Mouse (Mus musculus): ENCODE measurements at regions not wholly inside any gene's neighbourhood (a gene's known extent, or its start where the extent isn't known, plus 50 kb on each side); places are given as distances from the start of the nearest gene placed in this dataset.

DNA sequence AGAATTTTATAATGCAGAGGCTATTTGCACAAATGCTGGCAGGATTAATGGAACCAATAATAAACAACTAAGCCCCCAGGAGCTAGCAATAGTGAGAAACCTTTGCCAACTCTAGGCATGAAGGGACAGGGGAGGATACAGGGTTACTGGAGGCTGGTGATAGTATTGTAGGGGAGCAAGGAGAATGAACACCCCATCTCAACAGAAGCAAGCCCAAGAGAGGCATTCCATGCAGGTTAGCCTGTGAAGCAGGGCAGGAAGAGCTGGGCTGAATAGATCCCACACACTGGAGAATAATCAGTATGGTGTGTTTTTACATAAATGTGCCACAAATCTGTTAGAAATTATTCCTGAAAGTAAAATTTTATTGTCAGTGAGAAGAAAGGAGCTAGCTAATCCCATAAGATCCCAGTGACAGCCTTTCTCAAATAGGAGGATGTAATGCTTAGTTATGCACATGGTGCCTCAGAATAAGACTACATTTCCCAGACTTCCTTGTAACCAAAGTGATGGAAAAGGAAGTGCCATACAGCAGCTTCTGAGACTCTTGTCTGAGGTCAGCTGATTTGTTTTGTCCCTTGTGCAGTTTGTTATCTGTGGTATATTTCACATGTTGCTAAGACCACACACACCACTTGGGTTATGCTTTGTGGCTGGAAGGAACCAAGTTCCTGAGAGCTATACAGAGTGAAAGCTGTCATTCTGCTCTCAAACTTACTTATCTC, 111.1 kb downstream of the Ccdc71l start:
- DNase-seq (ENCODE audit: low spot score in 2 of 2): no peak

DNA sequence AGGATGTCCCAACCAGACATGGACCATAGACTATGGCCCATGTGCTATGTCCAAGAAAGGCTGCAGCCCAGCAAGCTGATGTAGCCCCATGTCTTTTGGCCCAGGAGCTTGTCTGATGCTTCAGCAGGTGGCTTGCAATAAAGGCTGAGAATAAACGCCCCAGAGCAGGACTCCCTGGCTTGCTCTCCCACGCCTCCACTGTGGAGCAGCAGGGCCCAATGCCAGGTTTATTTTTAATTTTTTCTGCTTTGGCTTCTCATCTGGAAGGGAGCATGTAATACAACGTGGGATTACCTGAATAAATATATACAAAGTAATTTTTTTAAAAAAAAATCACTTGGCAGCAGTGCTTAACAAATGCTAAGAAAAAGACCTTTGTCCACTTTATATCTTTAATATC, 125.7 kb downstream of the Ccdc71l start:
- DNase-seq (ENCODE audit: low spot score in 2 of 2): no peak

DNA sequence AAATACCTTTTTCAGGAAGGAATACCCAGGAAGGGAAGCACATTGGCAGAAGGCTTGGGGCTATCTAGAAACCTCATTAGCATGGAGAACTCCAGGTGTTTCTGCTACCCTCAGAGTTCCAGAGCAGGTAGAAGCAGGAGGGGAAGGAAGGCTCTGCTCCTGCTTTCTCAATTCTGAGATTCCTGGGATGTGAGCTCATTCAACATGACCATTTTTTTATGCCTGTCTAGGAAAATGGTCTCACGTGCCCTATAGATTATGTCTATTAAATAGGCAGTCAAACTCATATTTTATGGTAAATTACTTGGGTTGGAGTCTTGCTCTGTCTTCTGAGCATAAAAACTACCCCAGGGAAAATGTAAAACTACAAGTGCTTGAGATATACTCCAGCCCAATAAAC, 130.2 kb downstream of the Ccdc71l start:
- DNase-seq (ENCODE audit: low spot score in 2 of 2): no peak

DNA sequence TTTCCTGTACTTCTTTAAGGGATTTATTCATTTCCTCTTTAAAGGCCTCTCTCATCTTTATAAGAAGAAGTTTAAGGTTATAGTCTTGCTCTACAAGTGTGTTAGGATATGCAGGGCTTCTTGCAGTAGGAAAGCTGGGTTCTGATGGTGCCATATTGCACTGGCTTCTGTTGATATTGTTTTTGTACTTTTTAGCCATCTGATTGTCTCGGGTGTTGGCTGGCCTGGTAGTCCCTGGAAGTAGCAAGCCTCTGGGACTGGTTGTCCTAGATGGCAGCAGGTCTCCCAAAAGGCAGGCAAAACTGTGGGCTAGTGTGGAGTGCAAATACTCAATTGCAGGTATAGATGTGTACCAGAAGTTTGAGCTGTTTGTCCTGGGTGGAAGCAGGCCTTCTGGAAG, 147.1 kb downstream of the Ccdc71l start:
- no peak for DNase-seq (ENCODE audit: low spot score in 2 of 2)

DNA sequence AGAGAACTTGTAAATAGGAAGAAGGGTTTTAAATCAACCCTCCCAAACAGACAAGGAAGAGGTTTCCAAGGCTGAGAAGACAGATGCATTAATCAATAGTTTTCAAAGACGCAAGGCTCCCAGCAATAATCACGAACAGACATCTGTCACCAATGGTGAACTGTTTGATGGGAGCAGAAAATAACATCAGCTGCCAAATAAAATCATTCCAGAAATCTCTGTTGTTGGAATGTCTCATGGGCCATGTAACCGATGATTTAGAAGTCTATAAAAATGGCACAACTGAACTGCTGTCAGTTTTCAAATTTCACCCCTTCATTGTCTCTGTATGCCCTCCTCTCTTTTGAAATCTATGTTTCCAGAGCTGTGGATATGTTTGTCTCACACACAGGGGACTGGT, 152.7 kb downstream of the Ccdc71l start:
- DNase-seq (ENCODE audit: low spot score in 2 of 2): no peak

DNA sequence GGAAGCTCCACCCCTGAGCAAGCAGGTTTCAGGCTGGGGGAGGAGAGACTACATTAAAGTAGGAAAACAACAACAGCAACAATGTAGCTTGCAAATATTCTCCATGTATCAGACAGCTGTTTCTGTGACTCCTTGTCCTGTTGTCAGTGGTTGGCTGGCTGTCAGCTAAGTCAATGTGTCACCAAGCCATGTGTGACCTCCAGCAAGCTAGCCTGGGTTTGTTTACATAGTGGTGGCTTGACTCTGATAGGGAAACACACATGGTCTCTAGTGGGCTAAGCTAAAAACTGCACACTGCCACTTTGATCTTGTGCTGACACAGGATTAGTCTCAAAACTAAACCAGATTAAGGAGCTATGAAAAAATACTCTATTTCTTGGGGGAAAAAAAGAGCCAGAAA, 155.1 kb downstream of the Ccdc71l start:
- no peak for DNase-seq (ENCODE audit: low spot score in 2 of 2)

DNA sequence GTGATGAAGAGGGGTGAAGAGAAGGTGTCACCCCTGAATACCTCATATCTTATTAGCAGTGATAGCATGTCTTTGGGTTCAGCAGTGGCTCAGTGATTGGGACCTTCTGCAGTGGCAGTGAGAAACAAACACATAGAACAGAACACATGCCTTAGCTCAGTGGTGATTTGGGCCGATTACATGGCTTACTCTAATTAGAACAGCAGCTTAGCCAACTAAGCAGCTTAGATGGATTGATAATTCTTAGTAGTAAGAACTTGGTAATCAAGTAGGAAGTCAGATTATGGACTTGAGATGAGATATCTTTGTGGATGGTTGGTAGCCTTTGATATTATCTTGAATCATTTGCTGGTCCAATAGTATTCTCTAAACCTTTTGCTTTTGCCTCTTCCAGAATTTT, 167.0 kb downstream of the Ccdc71l start:
- DNase-seq (ENCODE audit: low spot score in 2 of 2): no peak

DNA sequence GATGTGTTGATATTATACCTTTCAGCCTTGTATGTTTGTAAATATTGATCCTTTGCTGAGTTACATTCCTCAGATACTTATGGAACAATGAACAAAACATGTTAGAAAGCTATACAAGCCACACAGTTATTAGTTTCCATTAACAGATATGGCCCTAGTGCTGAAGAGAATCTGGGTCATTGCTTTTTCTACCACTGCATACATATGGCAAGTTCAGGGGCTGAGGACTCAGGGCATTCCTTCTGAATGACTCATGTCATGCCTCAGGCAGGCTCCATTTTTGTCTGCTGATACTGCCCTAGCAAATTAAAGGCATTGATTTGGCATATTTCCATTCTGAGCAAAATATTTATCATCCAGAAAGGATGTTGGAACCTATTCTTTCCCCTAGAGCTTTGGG, 167.9 kb downstream of the Ccdc71l start:
- no peak for DNase-seq (ENCODE audit: low spot score in 2 of 2)

DNA sequence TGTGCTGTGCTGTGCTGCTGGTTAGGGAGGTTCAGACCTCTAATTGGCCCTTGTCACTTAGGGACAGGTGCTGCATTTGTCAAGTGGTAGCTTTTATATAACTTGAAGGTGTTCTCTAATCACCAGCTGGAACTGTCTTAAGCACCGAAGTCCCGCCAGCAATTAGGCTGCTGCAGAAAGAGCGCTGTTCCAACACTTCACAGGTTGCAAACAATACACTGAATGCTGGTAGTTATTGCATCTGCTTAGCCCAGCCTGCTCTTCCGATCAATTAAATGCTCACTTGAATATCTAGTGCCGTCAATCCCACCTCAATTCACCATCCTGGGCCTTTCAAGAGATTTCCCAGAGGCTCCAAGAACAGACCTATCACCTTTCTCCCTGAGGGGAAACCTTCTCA, 175.3 kb downstream of the Ccdc71l start:
- no peak for DNase-seq (ENCODE audit: low spot score in 2 of 2)

DNA sequence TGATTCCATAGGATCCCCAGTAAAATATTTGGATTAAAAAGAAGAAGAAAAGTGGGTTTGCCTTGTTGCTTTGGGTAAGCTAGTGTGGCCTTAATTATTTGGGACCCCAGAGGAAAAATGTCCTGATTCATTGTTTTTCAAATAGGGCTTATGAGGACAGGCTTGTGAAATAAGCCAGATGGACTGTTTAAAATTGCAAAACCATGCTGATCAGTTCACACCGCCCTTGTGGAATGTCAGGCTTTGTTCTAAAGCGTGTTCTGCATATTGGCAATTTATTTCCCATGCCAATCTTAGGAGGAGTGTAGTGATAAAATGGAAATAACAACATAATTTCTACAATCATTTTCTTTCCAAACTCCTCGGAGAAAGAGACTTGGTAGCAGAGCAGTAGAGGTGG, 189.3 kb downstream of the Ccdc71l start:
- DNase-seq (ENCODE audit: low spot score in 2 of 2): no peak

DNA sequence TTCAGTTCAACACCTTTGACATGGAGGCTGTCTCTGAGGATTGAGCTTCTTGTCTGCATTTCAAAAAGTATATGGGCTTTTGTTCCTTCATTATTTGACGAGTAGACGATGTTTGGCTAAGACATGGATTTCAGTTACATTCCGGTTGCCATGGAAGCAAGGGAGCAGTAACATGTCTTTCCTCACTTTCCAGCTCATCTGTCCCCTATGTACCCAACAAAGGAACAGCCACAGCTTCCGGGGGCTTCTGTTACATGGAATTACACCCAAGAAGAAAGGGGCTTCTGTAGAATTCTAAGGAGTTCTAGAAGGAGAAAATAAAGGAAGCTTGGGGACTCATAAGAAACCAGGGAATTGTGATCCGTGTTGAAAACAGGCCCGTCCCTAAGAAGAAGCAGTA, 202.8 kb downstream of the Ccdc71l start:
- no peak for DNase-seq (ENCODE audit: low spot score in 2 of 2)

DNA sequence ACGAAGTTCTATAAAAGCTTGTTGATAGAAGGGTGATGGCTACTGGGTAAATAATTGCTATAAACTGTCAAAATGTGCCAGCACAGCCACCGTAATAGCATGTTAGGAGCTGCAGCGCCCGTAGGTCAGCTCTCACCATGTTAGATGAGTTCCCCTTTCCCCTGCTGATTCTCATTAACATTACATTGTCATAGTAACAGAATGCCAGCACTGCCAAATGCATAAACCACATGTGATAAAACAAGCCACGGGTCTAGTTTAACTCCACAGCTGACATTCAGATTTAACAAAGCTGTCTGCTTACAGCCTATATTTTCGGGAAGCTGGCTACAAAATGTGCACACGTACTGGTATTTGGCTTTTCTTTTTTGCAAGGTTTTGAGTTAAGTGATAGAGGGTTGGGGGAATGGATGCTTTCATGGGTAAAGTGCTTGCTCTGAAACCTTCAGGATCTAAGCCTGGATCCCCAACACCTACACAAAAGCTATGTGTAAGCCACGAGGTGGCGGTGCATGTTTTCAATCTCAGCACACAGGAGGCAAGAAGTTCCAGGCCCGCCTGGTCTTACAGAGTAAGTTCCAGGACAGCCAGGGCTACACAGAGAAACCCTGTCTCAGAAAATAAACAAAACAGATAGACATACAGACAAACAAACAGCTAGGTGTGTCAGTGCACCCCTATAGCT, 217.1 kb upstream of the Nampt start:
- no peak for DNase-seq (ENCODE audit: low spot score in 2 of 2)

DNA sequence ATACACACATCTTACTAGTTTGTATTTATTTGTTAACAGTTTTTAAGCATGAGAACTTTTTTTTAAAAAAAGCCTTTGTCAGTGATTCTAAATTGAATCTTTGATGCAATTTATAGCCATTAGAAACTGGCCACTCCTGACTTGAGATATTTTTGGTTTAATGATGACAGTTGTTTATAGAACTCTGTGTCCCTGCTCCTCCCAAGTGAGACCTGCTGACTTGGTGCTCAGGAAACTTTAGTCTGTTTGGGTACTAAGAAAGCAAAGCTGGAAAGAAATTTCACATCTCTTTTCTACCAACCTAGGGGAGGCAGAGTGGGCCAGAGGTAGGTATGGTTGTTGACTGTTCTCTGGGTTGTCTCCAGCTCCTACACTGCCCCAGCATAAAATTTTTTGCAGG, 214.0 kb upstream of the Nampt start:
- no peak for DNase-seq (ENCODE audit: low spot score in 2 of 2)

DNA sequence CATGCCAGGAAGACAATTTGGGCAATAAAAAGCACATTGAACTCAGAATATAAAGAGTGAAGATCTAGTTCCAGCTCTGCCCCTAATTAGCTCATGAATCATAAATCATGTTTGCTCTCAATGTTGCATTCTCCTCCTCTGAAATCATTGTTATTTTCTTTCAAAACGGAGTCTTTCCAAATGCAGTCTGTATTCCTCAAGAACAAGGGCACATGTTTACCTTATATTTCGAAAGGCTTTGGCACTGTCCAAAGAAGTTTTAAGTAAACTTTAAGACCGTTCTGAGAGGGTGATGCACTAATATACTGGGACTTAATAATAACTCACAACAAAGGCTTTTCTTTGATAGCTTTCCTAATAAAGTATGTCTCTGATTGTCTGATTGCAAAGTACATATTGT, 204.3 kb upstream of the Nampt start:
- DNase-seq (ENCODE audit: low spot score in 2 of 2): no peak

DNA sequence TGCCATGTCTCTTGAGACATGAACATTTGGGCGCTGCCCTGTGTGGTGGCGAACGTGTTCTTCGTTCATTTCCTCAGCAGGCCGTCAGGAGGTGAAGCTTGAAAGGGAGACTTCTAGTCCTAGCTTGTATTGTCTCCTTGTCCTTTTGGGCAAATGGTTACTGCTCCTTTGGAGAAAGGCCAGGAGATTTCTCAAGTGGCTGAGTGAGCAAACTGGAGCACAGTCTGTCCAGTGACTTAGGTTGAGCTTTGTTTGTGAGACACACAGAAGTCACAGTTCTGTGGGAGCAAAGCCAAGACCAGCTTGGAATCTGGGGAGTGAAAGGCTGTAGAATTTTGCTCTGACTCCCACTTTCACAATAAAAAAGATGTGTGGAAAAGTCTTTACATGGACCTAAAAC, 203.3 kb upstream of the Nampt start:
- no peak for DNase-seq (ENCODE audit: low spot score in 2 of 2)

DNA sequence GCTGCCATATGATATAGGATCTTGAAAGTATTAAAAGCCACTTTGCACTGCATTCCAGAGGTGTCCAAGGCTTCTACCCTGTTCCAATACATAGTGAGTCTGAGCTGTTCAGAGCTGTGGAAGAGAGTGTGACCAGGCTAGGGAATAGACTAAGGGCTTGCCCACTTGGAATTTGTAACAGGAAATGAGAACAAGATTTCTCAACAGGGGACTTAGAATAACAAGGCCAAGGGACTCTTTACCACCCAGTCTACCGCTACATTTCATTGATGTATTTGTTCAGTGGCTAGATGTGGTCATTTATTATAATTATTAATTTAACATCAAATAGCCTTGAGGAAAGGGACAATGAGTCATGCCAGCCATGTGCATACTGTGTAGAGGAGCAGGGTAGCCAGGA, 202.3 kb upstream of the Nampt start:
- no peak for DNase-seq (ENCODE audit: low spot score in 2 of 2)

DNA sequence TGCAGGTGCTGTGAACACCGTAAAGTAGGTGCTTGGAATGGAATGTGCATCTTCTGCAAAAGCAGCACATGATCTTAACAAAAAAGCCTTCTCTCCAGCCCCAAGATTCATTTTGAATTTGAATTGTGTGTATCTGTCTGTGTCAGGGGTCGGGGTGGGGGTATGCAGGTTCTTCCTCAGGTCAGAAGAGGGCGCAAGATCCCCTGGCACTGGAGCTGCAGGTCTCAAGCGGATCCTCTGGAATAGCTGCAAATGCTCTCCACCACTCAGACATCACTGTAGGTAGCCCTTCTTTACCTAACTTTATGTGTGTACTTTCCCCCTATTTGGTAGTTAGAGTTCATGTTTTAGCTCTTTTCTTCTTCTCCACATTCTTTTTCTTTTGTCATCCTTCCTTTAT, 199.5 kb upstream of the Nampt start:
- DNase-seq (ENCODE audit: low spot score in 2 of 2): no peak

DNA sequence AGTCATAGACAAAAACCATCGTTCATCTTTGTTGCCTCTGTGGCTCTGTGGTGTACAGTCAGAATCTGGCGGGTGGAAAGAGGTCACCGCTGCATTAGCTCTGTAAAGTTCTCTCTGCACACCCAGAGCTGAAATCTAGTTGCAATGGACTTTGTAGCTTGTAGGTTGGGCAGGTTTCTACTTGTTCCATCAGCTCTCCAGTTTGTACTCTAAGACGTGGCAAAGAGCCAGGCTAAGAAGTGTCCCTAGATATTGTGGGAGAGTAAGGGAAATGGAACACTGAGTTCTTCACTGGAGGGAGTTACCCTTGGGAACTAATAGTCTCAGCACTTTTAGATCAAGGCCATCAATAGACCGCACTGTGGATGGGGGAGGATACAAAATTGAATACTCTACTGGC, 197.6 kb upstream of the Nampt start:
- DNase-seq (ENCODE audit: low spot score in 2 of 2): no peak

DNA sequence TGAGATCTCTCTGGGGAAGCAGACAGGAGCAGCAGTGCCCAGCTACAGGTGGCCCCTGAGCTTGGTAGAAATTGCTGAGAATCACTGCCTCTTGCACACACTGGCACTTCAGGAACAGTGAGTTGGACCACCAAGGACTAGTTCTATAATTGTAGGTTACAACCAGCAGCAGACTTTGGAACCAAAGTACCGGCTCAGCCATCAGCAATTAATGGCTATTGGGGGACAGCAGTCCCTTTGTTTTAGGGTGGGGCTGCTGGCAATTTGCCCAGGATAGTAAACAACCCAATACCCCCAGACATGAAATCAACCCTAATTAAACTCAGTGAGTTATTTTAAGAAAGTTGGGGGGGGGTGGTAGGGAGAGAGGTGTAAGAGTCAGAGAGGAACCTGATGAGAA, 190.8 kb upstream of the Nampt start:
- DNase-seq (ENCODE audit: low spot score in 2 of 2): no peak

DNA sequence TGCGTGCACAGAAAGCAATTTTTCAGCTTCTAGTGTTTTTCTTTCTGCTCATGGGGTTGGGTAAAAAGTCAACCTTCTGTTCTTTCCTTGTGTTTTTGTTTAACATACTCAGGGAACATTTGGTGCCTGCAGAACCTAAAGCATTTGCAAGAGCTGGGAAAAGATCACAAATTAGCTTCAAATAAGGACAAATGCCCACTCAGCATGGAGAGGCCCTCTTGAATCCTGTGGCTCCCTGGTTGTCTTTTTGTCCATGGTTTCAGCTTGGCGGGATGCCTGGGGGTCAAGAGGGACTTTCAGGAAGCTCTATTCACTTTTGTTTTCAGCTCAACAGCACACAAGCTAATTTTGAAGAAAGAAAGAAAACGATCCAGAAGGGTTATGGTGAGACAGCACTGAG, 186.4 kb upstream of the Nampt start:
- DNase-seq (ENCODE audit: low spot score in 2 of 2): peak; percentile 8 to 10

DNA sequence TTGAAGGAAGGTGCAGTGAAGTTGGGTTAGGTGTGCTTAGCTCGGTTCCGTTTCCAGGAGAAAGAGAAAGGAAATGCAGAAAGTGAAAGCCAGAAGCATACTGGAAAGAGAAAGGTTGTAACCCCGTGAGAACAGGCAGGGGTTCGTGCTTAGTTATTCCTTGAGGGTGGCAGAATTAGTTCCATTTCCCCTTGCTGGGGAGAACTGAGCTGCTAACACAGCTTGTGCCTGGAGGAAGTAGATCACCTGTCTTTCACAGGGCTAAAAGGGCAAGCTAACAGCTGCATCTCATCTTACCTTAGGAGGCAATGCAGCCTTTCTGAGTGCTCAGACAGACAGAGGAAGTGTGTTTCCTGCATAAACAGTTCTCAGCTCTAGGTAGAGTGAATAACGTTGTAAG, 184.3 kb upstream of the Nampt start:
- peak; percentile 17 to 23 for DNase-seq (ENCODE audit: low spot score in 2 of 2)

DNA sequence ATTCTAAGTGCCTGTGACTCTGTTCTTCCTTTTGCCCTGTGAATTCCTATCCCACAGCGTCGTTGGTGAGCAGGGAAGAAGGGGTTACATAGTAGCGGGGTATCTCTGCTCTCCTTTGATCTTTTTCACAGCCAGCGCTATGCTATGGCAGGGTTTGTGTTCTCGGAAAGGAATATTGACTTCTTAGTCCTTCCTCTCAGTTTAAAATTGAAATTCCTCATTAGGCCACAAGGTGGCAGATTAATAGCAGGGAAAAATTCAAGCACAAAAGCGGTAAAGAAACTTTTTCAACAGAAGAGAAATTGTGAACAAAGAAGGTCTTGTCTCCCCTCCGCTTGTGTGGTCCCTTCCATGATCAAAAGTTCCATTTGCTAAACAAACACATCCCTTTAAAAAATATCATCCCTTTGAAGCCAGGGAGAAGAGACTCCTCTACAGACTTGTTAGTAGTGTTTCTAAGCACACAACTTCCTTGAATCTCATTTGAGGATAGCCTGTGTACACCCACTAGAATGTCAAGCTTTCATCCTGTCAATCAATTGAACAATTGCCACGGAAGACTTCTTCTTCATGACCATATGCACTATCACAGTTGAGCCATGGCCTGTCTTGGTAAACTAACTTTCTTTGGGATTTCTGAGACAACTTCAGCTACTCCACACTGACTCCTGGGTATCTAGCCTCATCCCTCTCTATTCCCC, 181.8 kb upstream of the Nampt start:
- DNase-seq (ENCODE audit: low spot score in 2 of 2): peak in 1 of 2 experiments; percentile 30

DNA sequence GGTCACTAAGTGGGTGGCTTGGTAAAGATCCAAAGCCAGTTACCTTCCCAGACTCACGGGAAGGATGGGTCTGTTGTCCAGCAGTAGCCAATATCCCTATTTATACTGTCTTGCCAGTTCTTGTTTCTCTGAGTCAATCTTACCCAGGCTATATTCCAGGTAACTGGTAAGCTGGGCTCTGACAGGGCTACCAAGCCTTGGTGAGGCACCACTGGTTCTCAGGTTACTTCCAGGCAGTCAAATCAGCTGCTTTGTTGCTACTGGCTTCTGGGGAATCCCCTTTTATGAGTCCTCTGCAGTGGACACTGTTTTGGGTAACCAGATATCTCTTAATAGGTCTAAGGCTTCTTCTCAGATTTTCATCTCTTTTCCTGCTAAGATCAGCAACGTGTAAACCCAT, 178.8 kb upstream of the Nampt start:
- DNase-seq (ENCODE audit: low spot score in 2 of 2): no peak
